Comparison of ENCODE assay signal across 9 mouse cellular contexts in genomic region chr2:27415060-27415783, GRCm38 (mm10). TPM values are rescaled to one million over a fixed set of nuclear protein-coding genes. Genes with fewer than 3 reads are reported as not detected.
DNase-seq lines count a peak whose midpoint lies in the region; ATAC-seq and TF ChIP-seq lines count a peak whose summit lies in the region.
"Had no signal": no experiment of that assay in that cellular context is flagged by ENCODE, and none has a peak within 500 bp of the region (broad histone marks: within the 10 kb centered on the region; RNA-seq: fewer than 3 reads in every experiment).

No protein-coding gene starts in this region.

- no peaks in the 10 kb centered on the region for H3K36me3 ChIP-seq in lung, postnatal 0 days (ENCODE audit: insufficient read depth, low read length)
- peaks cover 0 to 15% of the 10 kb centered on the region in 2 experiments for H3K36me3 ChIP-seq in CH12.LX (replicated peaks in 1 of 2; ENCODE audit: control insufficient read depth in 1 of 2, insufficient read depth in 1 of 2, low read length in 1 of 2)
- H3K36me3 ChIP-seq in hindbrain, embryonic 11.5 days (ENCODE audit: control insufficient read depth, insufficient read depth, low read length), result no peaks in the 10 kb centered on the region
- H3K36me3 ChIP-seq in neural tube, embryonic 13.5 days, result no peaks in the 10 kb centered on the region
- H3K36me3 ChIP-seq: liver, embryonic 15.5 days had no signal

- H3K27ac ChIP-seq in lung, postnatal 0 days (ENCODE audit: low read length), result peak overlapping the region; percentile 66
- H3K27ac ChIP-seq in CH12.LX (ENCODE audit: insufficient read depth, low read depth), result peak overlapping the region; percentile 94
- peak overlapping the region; percentile 93 for H3K27ac ChIP-seq in hindbrain, embryonic 11.5 days (ENCODE audit: low read depth, low read length)
- peak overlapping the region; percentile 86 for H3K27ac ChIP-seq in neural tube, embryonic 13.5 days (replicated peaks)
- H3K27ac ChIP-seq: liver, embryonic 15.5 days had no signal

- H3K9me3 ChIP-seq in lung, postnatal 0 days (ENCODE audit: low read length), result no peaks in the 10 kb centered on the region
- H3K9me3 ChIP-seq in CH12.LX (replicated peaks; ENCODE audit: low read length), result no peaks in the 10 kb centered on the region
- H3K9me3 ChIP-seq in hindbrain, embryonic 11.5 days (ENCODE audit: control insufficient read depth, low read length), result no peaks in the 10 kb centered on the region
- no peaks in the 10 kb centered on the region for H3K9me3 ChIP-seq in neural tube, embryonic 13.5 days
- H3K9me3 ChIP-seq: liver, embryonic 15.5 days had no signal

- peaks cover 86% of the 10 kb centered on the region for H3K79me2 ChIP-seq in CH12.LX (replicated peaks; ENCODE audit: control insufficient read depth, extremely low read depth, insufficient read depth, poor library complexity, severe bottlenecking)

- DNase-seq in lung, postnatal 0 days (ENCODE audit: low spot score), result no peak
- no peak for DNase-seq in lung, postnatal 14 days
- no peak for DNase-seq in CH12.LX (ENCODE audit: extremely low read depth)
- DNase-seq in hindbrain, embryonic 11.5 days (ENCODE audit: low spot score), result no peak
- no peak for DNase-seq in adrenal gland, adult 18-20 months (ENCODE audit: low spot score in 2 of 2)
- DNase-seq in adrenal gland, adult (ENCODE audit: inconsistent age in 2 of 2, low spot score in 1 of 2), result no peak
- no peak for DNase-seq in gastrocnemius, postnatal 10 days

- 47% methylated on average over 11 of the region's 11 CpGs for WGBS in lung, postnatal 0 days
- WGBS in hindbrain, embryonic 11.5 days, result 66% methylated on average over 11 of the region's 11 CpGs
- WGBS in neural tube, embryonic 13.5 days, result 63% methylated on average over 11 of the region's 11 CpGs

- TF ChIP-seq RAD21 in CH12.LX (IDR thresholded peaks at IDR 0.05; ENCODE audit: low read depth, low read length), result no peak

- TF ChIP-seq CTCF in lung, postnatal 0 days (IDR thresholded peaks at IDR 0.05), result no peak
- TF ChIP-seq CTCF in CH12.LX (conservative IDR thresholded peaks at IDR 0.05 in 1 of 2, IDR thresholded peaks at IDR 0.05 in 1 of 2; ENCODE audit: low read depth in 2 of 2, low read length in 2 of 2), result no peak

- no peak overlapping the region for H3K9ac ChIP-seq in lung, postnatal 0 days (replicated peaks; ENCODE audit: low read depth)
- peak overlapping the region; percentile 58 for H3K9ac ChIP-seq in CH12.LX (ENCODE audit: insufficient read depth, low read depth)
- no peak overlapping the region for H3K9ac ChIP-seq in hindbrain, embryonic 11.5 days (ENCODE audit: low read depth, low read length)
- 0 out of 2 replicates have a peak overlapping the region, but pooled peaks have one; percentile 41 for H3K9ac ChIP-seq in neural tube, embryonic 13.5 days
- H3K9ac ChIP-seq: liver, embryonic 15.5 days had no signal

- no peak for TF ChIP-seq EP300 in lung, postnatal 0 days (IDR thresholded peaks at IDR 0.05)
- TF ChIP-seq EP300 in CH12.LX (IDR thresholded peaks at IDR 0.05; ENCODE audit: low read length), result no peak

- no peak for ATAC-seq in lung, postnatal 0 days
- no peak for ATAC-seq in hindbrain, embryonic 11.5 days (ENCODE audit: low FRiP score)
- ATAC-seq in neural tube, embryonic 13.5 days (ENCODE audit: low read depth), result no peak

- TF ChIP-seq POLR2A in CH12.LX (IDR thresholded peaks at IDR 0.05; ENCODE audit: low read depth, low read length), result no peak

- H3K4me3 ChIP-seq in lung, postnatal 0 days (ENCODE audit: low read depth, low read length), result no peak overlapping the region
- peak overlapping the region; percentile 28 to 61 (median 40) for H3K4me3 ChIP-seq in CH12.LX (replicated peaks in 1 of 3; ENCODE audit: low read depth in 2 of 3, low read length in 2 of 3, poor library complexity in 1 of 3)
- H3K4me3 ChIP-seq in hindbrain, embryonic 11.5 days (ENCODE audit: low read depth, low read length), result no peak overlapping the region
- no peak overlapping the region for H3K4me3 ChIP-seq in neural tube, embryonic 13.5 days
- H3K4me3 ChIP-seq: liver, embryonic 15.5 days had no signal

- H3K4me1 ChIP-seq in lung, postnatal 0 days (ENCODE audit: insufficient read depth, low read depth, low read length), result peaks cover 68% of the 10 kb centered on the region
- H3K4me1 ChIP-seq in CH12.LX (ENCODE audit: control insufficient read depth in 1 of 2, insufficient read depth in 2 of 2), result peaks cover 37 to 77% of the 10 kb centered on the region in 2 experiments
- peaks cover 49% of the 10 kb centered on the region for H3K4me1 ChIP-seq in hindbrain, embryonic 11.5 days (replicated peaks; ENCODE audit: control insufficient read depth, insufficient read depth, low read length)
- peaks cover 98% of the 10 kb centered on the region for H3K4me1 ChIP-seq in neural tube, embryonic 13.5 days (replicated peaks)

- H3K27me3 ChIP-seq in lung, postnatal 0 days (replicated peaks; ENCODE audit: insufficient read depth, low read length), result no peaks in the 10 kb centered on the region
- no peaks in the 10 kb centered on the region for H3K27me3 ChIP-seq in CH12.LX (replicated peaks)
- H3K27me3 ChIP-seq in hindbrain, embryonic 11.5 days (ENCODE audit: control insufficient read depth, insufficient read depth, low read length), result no peaks in the 10 kb centered on the region
- no peaks in the 10 kb centered on the region for H3K27me3 ChIP-seq in neural tube, embryonic 13.5 days
- H3K27me3 ChIP-seq: liver, embryonic 15.5 days had no signal

- dilution Hi-C loops in CH12.LX (cut with MboI; ENCODE audit: extremely low pct_ligation_motif_present, extremely low pct_unique_long_range_greater_than_20kb, low sequenced_read_pairs), result no loop called here

- in situ Hi-C loops in CH12.LX (cut with MboI; ENCODE audit: low pct_ligation_motif_present, low pct_unique_long_range_greater_than_20kb, low sequenced_read_pairs), result no loop called here

- no peak overlapping the region for H3K4me2 ChIP-seq in lung, postnatal 0 days (replicated peaks; ENCODE audit: low read depth, low read length)
- H3K4me2 ChIP-seq in CH12.LX (ENCODE audit: insufficient read depth, low read depth, poor library complexity, severe bottlenecking), result peak overlapping the region; percentile 89
- peak overlapping the region; percentile 23; the same call in 1 of the 2 replicates for H3K4me2 ChIP-seq in hindbrain, embryonic 11.5 days (replicated peaks; ENCODE audit: low read depth, low read length)
- H3K4me2 ChIP-seq in neural tube, embryonic 13.5 days, result peak overlapping the region; percentile 34; the same call in 1 of the 2 replicates

TF ChIP-seq in CH12.LX, 34 proteins besides CTCF, POLR2A, EP300 and RAD21:
- TF ChIP-seq CHD1 (IDR thresholded peaks at IDR 0.05; ENCODE audit: low read depth, low read length) (0 out of 2 replicates have a peak, but pooled peaks have one; percentile 57), PAX5 (IDR thresholded peaks at IDR 0.05; ENCODE audit: low read length) (no peak), NRF1 (IDR thresholded peaks at IDR 0.05; ENCODE audit: low read depth, low read length) (no peak), MEF2A (IDR thresholded peaks at IDR 0.05; ENCODE audit: borderline replicate concordance, low read depth, low read length) (0 out of 2 replicates have a peak, but pooled peaks have one; percentile 8), BHLHE40 (IDR thresholded peaks at IDR 0.05; ENCODE audit: low read depth, low read length) (0 out of 2 replicates have a peak, but pooled peaks have one; percentile 9)

RNA-seq across cellular contexts. Expression of gene Vav2, which starts 11.6 kb away (rescaled TPM):
- polyA plus RNA-seq in lung, postnatal 0 days (2015; fragmentation: Nextera tagmentation; extraction: Ambion mirVana), result 11.8 and 12.1 TPM in 2 replicates
- total RNA-seq in CH12.LX (2012; rRNA removed), result 46.6 and 48.5 TPM in 2 replicates
- total RNA-seq in CH12.LX (2014; rRNA removed), result 31.5 and 31.7 TPM in 2 replicates
- 46.8 and 47.3 TPM in 2 replicates for polyA plus RNA-seq in CH12.LX (2012; ENCODE audit: insufficient read length, low read depth)
- 12.9 and 14.9 TPM in 2 replicates for polyA plus RNA-seq in hindbrain, embryonic 11.5 days (2014; fragmentation: Nextera tagmentation; extraction: Ambion mirVana)
- polyA plus RNA-seq in neural tube, embryonic 13.5 days (2015; fragmentation: Nextera tagmentation; extraction: Ambion mirVana), result 14.8 and 15.3 TPM in 2 replicates
- 10 to 100 TPM; 24.5 to 25.2 TPM for total RNA-seq in adrenal gland, adult 18-20 months (2021)
- total RNA-seq in gastrocnemius, postnatal 10 days (2021), result 1 to 10 TPM; 5.6 to 8.9 TPM

RNA-seq across cellular contexts. Expression of gene Brd3os, which starts 26.9 kb away (rescaled TPM):
- 3.4 and 3.8 TPM in 2 replicates for polyA plus RNA-seq in lung, postnatal 0 days (2015; fragmentation: Nextera tagmentation; extraction: Ambion mirVana)
- total RNA-seq in CH12.LX (2012; rRNA removed) (0.92 and 2.1 TPM in 2 replicates), CH12.LX (2014; rRNA removed) (0.74 and 1.2 TPM in 2 replicates)
- 1.2 and 1.8 TPM in 2 replicates for polyA plus RNA-seq in CH12.LX (2012; ENCODE audit: insufficient read length, low read depth)
- 15.0 and 17.3 TPM in 2 replicates for polyA plus RNA-seq in hindbrain, embryonic 11.5 days (2014; fragmentation: Nextera tagmentation; extraction: Ambion mirVana)
- 30.0 and 30.5 TPM in 2 replicates for polyA plus RNA-seq in neural tube, embryonic 13.5 days (2015; fragmentation: Nextera tagmentation; extraction: Ambion mirVana)
- total RNA-seq in adrenal gland, adult 18-20 months (2021), result 1 to 10 TPM; 6.5 to 8.2 TPM
- 1 to 10 TPM in 1 of 2 experiments, under 1 TPM in 1; 0.94 to 1.6 TPM for total RNA-seq in gastrocnemius, postnatal 10 days (2021)

Comparison
In these comparisons a context has a peak if more than half of its experiments do, and no peak if none do; other contexts are left out.
1. H3K4me3 ChIP-seq: peak in CH12.LX (3 of 3); none in lung, postnatal 0 days (single experiment), hindbrain, embryonic 11.5 days (single experiment) and neural tube, embryonic 13.5 days (single experiment).
2. H3K9ac ChIP-seq: peak in CH12.LX (single experiment) and neural tube, embryonic 13.5 days (single experiment); none in lung, postnatal 0 days (single experiment) and hindbrain, embryonic 11.5 days (single experiment).
3. Peak in every context shown above with its lines, with median percentiles within 50 percentile points of each other: H3K27ac ChIP-seq.